Mouse (Mus musculus) cortical plate, adult 2 months (tissue): ENCODE measurements around the gene Clip2. TPM values are rescaled to one million over a fixed set of nuclear protein-coding genes. Genes with fewer than 3 reads are reported as not detected.

Experiments
- H3K27ac ChIP-seq: fragments of 200-500 bp; 2 replicates; pipeline ENCODE4 v1.5.1; 2012; ENCODE audit warnings: low read length, control low read depth, inconsistent platforms; ENCODE audit not compliant: insufficient read depth
- H3K4me1 ChIP-seq: fragments of 200-500 bp; 2 replicates; pipeline ENCODE4 v1.6.1; 2011; ENCODE audit warnings: low read length; ENCODE audit not compliant: control insufficient read depth, insufficient read depth
- H3K4me3 ChIP-seq: fragments of 200-500 bp; 2 replicates; pipeline ENCODE4 v1.5.1; 2011; ENCODE audit warnings: mild to moderate bottlenecking, low read length, control low read depth; ENCODE audit not compliant: insufficient read depth
- CTCF ChIP-seq: fragments of 200-500 bp; IDR thresholded peaks from 2 replicates; pipeline ENCODE4 v1.5.1; 2011; ENCODE audit warnings: mild to moderate bottlenecking, control low read depth, low read length; ENCODE audit not compliant: insufficient read depth; ENCODE audit errors: extremely low read depth
- POLR2A ChIP-seq: fragments of 200-500 bp; IDR thresholded peaks from 2 replicates; pipeline ENCODE4 v1.6.1; 2011; ENCODE audit warnings: mild to moderate bottlenecking, low read length, control low read depth; ENCODE audit not compliant: insufficient read depth; ENCODE audit errors: extremely low read depth
- polyA plus RNA-seq: library from polyadenylated mRNA; depleted of rRNA; stranded (reverse); fragments of >200 nt; gene quantifications from 2 replicates; pipeline ENCODE4 v1.2.3, GENCODE M21; 2012

Clip2 gene
- polyA plus RNA-seq, 1 experiment, result 74.1 TPM

DNA sequence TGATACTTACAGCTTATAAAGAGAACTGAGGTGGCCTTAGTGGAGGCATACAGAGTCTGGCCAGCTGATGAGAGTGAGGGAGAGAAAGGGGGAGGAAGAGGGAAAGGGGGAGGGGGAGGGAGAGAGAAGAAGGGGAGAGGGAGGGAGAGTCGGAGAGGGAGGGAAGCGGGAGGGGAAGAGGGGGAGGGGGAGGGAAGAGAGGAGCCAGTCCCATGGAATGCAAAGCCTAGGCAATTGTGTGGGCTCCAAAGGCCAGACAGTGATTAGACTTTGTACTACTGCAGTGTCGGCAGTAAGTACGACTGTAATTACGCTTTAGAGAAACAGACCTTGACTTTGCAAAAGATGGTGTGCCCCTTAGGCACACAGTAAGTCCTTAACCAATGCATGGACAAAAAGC lies 3.9 kb downstream of the Clip2 start:
- Histone ChIP-seq H3K4me3 (no peak overlapping the region; the same call in 1 of the 2 replicates), H3K27ac (no peak overlapping the region), H3K4me1 (peaks cover 27% of the 10 kb centered on the region)
- no peak for TF ChIP-seq CTCF
- TF ChIP-seq POLR2A, result no peak

DNA sequence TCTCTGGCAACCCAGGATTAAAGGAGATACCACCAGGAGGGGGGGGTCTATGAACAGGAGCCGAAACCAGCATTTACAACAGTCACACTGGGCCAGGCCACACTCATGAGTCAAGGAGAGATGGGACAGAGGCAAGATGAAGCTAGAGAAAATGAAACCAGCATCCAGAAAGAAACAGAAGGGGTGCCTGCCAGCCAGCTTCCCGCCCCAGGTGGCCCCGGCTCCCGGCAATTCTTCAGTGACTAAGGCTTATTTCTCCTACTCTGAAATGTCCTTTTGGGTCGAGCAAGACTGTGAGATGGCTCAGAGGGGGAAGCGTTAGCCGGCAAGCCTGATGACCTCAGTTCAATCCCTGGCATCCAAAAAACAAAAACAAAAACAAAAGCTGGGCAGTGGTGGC lies 5.4 kb downstream of the Clip2 start:
- Histone ChIP-seq H3K4me1 (peaks cover 25% of the 10 kb centered on the region), H3K27ac (peak overlapping the region; percentile 38; the same call in 1 of the 2 replicates), H3K4me3 (peak overlapping the region; percentile 4; the same call in 1 of the 2 replicates)
- TF ChIP-seq POLR2A, result no peak
- TF ChIP-seq CTCF, result no peak

DNA sequence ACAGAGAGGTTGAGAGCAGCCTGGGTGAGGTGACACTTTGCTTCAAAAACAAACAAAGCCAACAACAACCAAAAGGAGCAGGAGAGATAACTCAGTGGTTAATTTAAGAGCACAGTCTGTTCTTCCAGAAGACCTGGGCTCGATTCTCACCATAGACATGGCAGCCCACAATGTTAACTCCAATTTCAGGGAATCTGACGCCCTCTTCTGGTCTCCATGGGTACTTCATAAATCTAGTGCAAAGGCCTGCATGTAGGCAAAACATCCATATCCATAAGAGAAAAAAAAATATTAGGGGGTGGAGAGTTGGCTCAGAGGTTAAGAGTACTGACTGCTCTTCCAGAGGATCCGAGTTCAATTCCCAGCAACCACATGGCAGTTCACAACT lies 7.0 kb downstream of the Clip2 start:
- TF ChIP-seq POLR2A, result no peak
- peak; percentile 26 for TF ChIP-seq CTCF
- Histone ChIP-seq H3K4me3 (no peak overlapping the region), H3K27ac (no peak overlapping the region), H3K4me1 (peaks cover 27% of the 10 kb centered on the region)

DNA sequence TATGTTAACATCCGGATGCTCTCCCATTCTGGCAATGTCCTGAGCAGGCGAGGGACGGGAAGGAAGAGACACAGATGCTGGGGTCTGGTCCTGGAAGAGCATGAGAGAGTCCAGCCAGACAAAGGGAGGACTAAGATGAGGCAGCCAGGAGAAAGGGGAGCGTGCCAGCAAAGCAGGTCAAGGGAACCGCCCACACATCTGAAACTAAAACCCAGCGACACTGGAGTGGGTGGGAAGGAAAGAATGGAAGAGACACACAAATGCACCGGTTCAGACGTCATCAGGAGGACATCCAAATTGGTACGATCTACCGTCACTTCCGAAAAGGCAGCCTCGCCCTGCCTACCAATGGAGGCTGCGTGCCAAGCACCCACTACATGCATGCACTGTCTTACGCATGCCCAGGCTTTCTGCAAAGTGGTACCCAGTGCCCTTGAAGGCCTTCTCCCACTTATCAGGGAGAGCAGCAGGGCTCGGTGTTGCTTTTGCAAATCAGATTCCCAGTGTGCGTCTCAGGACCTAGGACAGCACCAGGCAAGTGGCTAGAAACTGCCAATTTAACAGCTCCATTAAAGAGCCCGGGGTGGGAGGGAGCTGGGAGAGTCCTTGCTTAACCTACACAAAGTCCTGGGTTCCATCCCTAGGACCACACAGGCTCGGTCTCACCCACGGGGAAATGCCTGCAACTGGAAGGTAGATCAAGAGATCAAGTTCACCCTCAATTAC lies 7.6 kb downstream of the Clip2 start:
- Histone ChIP-seq H3K27ac (peak overlapping the region; percentile 27), H3K4me1 (peaks cover 31% of the 10 kb centered on the region), H3K4me3 (no peak overlapping the region)
- TF ChIP-seq CTCF (no peak), POLR2A (0 out of 2 replicates have a peak, but pooled peaks have one; percentile 18)

DNA sequence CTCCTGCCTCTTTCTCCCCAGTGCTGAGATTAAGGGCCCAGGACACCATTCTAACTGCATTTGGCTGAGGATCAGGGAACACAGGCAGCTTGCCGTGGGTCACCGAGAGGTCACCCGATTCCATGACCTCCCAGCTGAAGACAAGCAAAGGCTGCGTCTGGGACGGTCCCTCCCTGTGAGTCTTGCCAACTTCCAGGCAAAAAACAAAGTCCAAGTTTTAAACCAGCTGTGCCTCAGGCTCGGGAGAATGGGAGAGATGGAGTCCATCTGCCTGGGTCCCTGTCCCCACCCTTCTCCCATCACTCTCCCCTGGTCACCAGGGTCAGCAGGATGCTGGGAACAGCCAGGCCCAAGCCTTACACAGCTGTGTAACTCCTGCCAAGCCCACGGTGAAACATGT lies 10.6 kb downstream of the Clip2 start:
- TF ChIP-seq POLR2A, result no peak
- TF ChIP-seq CTCF, result no peak
- H3K27ac ChIP-seq, result no peak overlapping the region
- H3K4me1 ChIP-seq, result peaks cover 21% of the 10 kb centered on the region
- H3K4me3 ChIP-seq, result no peak overlapping the region

DNA sequence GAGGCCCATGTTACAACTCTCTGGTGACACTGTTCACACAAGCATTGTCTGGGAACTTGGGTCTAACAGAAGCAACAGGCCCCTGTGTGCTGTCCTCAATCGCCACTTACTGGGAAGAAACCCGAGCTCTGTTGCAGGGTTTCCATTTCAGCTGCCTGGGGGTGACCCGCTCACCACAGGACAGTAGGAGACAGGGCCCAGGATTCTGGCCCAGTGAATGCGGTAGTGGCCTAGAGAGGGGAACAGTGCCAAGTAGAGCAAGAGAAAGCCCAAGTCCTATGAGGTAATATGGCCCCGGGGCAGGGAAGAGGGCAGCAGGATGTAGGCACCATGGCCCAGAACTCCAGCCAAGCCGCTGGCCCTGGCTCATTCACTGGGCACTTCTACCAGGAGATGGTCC lies 11.4 kb downstream of the Clip2 start:
- Histone ChIP-seq H3K27ac (no peak overlapping the region), H3K4me3 (no peak overlapping the region), H3K4me1 (peaks cover 19% of the 10 kb centered on the region)
- TF ChIP-seq POLR2A, result no peak
- TF ChIP-seq CTCF, result no peak

DNA sequence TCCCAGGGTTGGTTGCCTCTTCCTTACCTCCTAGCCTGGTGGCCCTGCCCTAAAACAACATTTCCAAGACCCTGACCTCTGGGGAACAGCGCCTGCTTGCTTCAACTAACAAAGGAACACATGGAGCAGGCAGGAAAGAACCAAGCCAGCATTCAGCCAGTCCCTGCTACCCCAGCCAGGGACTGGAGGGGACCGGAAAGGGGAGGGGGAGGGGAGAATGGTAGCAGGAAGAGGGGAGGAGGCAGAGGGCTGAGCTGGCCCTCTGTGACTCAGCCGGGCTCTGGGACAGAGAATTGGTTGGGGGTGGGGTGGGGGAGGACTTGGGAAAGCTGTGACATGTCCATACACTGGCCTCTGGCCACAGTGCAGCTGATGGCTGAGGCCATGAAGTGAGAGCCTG lies 12.3 kb downstream of the Clip2 start:
- no peak overlapping the region for H3K4me3 ChIP-seq
- peak overlapping the region; percentile 53; the same call in 1 of the 2 replicates for H3K27ac ChIP-seq
- TF ChIP-seq CTCF (no peak), POLR2A (no peak)
- H3K4me1 ChIP-seq, result peaks cover 15% of the 10 kb centered on the region

DNA sequence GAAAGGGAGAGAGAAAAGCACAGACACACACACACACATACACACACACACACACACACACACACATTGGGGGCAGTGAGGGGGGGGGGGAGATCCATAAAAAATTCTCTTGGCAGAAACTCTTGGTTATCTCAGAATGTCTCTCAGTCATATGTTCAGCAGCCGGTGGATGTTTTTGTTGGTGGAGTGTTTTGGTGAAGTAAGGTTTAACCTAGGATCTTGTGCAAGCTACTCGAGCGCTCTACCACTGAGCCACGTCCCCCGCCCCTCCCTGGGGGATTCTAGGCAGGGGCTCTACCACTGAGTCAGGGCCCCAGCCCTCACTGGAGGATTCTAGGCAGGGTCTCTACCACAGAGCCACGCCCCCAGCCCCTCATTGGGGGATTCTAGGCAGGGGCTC lies 16.2 kb downstream of the Clip2 start:
- Histone ChIP-seq H3K4me1 (peaks cover 8% of the 10 kb centered on the region), H3K27ac (no peak overlapping the region), H3K4me3 (no peak overlapping the region)
- TF ChIP-seq POLR2A (no peak), CTCF (no peak)

DNA sequence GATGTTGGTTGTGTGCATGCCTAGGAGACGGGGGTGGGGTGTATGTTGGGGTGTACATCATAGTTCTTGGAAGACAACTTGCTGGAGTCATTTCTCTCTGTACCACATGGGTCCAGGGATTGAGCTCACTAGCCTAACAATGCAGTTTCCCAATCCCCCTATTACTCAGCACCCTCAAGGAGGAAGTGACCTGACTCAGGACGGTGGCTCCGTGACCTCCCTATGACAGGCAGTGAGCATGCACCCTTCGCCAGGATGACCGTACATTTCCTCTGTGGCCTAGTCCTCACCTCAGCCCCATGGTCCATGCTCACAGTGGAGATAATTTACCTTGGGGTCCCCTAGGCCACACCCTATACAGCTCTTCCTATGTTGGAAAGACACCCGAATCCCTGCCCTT lies 19.8 kb downstream of the Clip2 start:
- TF ChIP-seq CTCF (no peak), POLR2A (no peak)
- Histone ChIP-seq H3K4me3 (no peak overlapping the region), H3K27ac (no peak overlapping the region), H3K4me1 (peaks cover 5% of the 10 kb centered on the region)

DNA sequence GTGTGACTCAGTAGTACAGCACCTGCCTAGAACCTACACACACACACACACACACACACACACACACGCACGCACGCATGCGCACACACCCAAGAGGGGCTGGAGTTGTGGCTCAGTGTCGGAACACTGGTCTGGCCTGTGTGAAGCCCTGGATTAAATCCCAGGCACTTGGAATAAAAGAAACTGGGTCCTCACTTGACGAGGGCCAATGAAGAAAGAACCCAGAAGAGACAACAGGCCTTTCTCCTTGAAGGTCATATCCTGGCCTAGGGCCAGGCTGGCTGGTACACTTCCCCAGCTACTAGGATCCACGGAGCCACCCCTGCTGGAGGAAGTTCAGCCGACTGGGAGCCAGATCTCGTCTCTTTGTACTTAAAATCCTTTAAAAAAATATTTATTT lies 20.6 kb downstream of the Clip2 start:
- H3K27ac ChIP-seq, result no peak overlapping the region
- no peak for TF ChIP-seq CTCF
- no peak for TF ChIP-seq POLR2A
- H3K4me1 ChIP-seq, result peaks cover 5% of the 10 kb centered on the region
- H3K4me3 ChIP-seq, result no peak overlapping the region

DNA sequence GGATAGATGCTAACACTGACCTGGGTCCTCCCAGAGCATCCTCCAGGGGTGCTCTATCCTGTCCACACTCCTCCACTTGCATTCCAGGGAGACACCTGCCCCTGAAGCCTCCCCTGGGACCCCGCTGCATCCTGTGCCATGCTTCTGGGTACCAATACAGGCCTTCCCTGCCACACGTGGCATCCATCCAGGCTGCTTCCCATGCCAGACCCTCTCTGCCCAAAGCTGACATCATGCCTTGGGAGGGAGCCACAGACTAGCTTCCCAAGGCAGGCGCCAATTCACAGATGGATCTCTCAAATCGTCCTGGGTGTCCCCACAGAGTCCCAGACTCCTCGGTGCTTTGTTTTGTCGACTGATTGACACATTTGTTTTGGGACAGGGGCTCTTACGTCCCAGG lies 21.4 kb downstream of the Clip2 start:
- peaks cover 5% of the 10 kb centered on the region for H3K4me1 ChIP-seq
- H3K27ac ChIP-seq, result peak overlapping the region; percentile 18; the same call in 1 of the 2 replicates
- TF ChIP-seq CTCF, result no peak
- no peak for TF ChIP-seq POLR2A
- no peak overlapping the region for H3K4me3 ChIP-seq
